Mouse (Mus musculus) retina, embryonic 14.5 days (tissue): ENCODE data around the gene Odaph.
A peak's percentile ranks its signal among the peaks of the same experiment; 100 is the strongest.
"Not testable (repeated sequence)": the region's sequence is repeated elsewhere in the genome, so short reads cannot be mapped to it uniquely, and the experiment has no call there.

Experiments used
- DNase-seq: peaks from one replicate; pipeline ENCODE4 v3.0.0-alpha.2; 2015; ENCODE audit warnings: low spot score

Odaph gene

GRCm38 (mm10) chr5:91987236-91987635, at the start of gene Odaph:
TSS of gene Odaph (plus strand) at chr5:91987475.
- DNase-seq: no peak

- not testable (repeated sequence) for DNase-seq
These were observed 41.7 kb upstream of the Odaph start for GRCm38 (mm10) chr5:91945609-91946008.

- DNase-seq: no peak
These were observed 40.3 kb upstream of the Odaph start for GRCm38 (mm10) chr5:91947008-91947407.

GRCm38 (mm10) chr5:91949441-91949840, 37.8 kb upstream of the Odaph start:
- DNase-seq: no peak

GRCm38 (mm10) chr5:91951404-91951803, 35.9 kb upstream of the Odaph start:
- peak; percentile 64 for DNase-seq

GRCm38 (mm10) chr5:91956991-91957760, 30.1 kb upstream of the Odaph start:
- DNase-seq: no peak

- no peak for DNase-seq
These were observed 28.2 kb upstream of the Odaph start for GRCm38 (mm10) chr5:91959096-91959495.

- DNase-seq: no peak
These were observed 27.3 kb upstream of the Odaph start for GRCm38 (mm10) chr5:91959986-91960385.

- no peak for DNase-seq
These were observed 26.5 kb upstream of the Odaph start for GRCm38 (mm10) chr5:91960606-91961254.

- DNase-seq: peak; percentile 5
These were observed 25.9 kb upstream of the Odaph start for GRCm38 (mm10) chr5:91961370-91961769.

GRCm38 (mm10) chr5:91962259-91962638, 25.0 kb upstream of the Odaph start:
- DNase-seq: no peak

GRCm38 (mm10) chr5:91962639-91963440, 24.4 kb upstream of the Odaph start, which contains the start of gene Rchy1:
TSS of gene Rchy1 (minus strand) at chr5:91963068.
- DNase-seq: peak; percentile 92

- no peak for DNase-seq
These were observed 15.2 kb upstream of the Odaph start for GRCm38 (mm10) chr5:91972046-91972445.

- no peak for DNase-seq
These were observed 13.3 kb upstream of the Odaph start for GRCm38 (mm10) chr5:91974002-91974401.

- no peak for DNase-seq
These were observed 11.5 kb upstream of the Odaph start for GRCm38 (mm10) chr5:91975758-91976157.

- DNase-seq: no peak
These were observed 10.5 kb upstream of the Odaph start for GRCm38 (mm10) chr5:91976566-91977396.

- DNase-seq: no peak
These were observed 9.9 kb upstream of the Odaph start for GRCm38 (mm10) chr5:91977397-91977770.

GRCm38 (mm10) chr5:91981176-91981840, 6.0 kb upstream of the Odaph start:
- DNase-seq: no peak

GRCm38 (mm10) chr5:91983490-91983889, 3.8 kb upstream of the Odaph start:
- no peak for DNase-seq

- no peak for DNase-seq
These were observed 1.6 kb upstream of the Odaph start for GRCm38 (mm10) chr5:91985721-91986120.

GRCm38 (mm10) chr5:91987799-91988198, 524 bp downstream of the Odaph start:
- no peak for DNase-seq
